Mouse (Mus musculus) heart, embryonic 13.5 days (tissue): ENCODE measurements at regions not wholly inside any gene's neighbourhood (a gene's known extent, or its start where the extent isn't known, plus 50 kb on each side); places are given as distances from the start of the nearest gene placed in this dataset.

ENCODE experiments used
- ATAC-seq: fragments of 200-750 bp; cut with Nextera tagmentation; 2 replicates; pipeline ENCODE4 v1.8.0; 2017; ENCODE audit warnings: moderate TSS enrichment; ENCODE audit not compliant: insufficient number of reproducible peaks, low FRiP score, low TSS enrichment; ENCODE audit errors: extremely low read depth
- H3K27ac ChIP-seq: fragments of 300-500 bp; sonication (generic); replicated peaks from 2 replicates; pipeline ENCODE4 v1.5.1; 2015; ENCODE audit warnings: moderate library complexity, mild to moderate bottlenecking, inconsistent platforms
- H3K27me3 ChIP-seq: fragments of 300-500 bp; sonication (generic); replicated peaks from 2 replicates; pipeline ENCODE4 v1.6.1; 2015; ENCODE audit warnings: mild to moderate bottlenecking, inconsistent platforms
- H3K36me3 ChIP-seq: fragments of 300-500 bp; sonication (generic); 2 replicates; pipeline ENCODE4 v1.6.1; 2015; ENCODE audit warnings: mild to moderate bottlenecking, inconsistent platforms
- H3K4me1 ChIP-seq: fragments of 300-500 bp; sonication (generic); 2 replicates; pipeline ENCODE4 v1.6.1; 2015; ENCODE audit warnings: inconsistent platforms
- H3K4me2 ChIP-seq: fragments of 300-500 bp; sonication (generic); 2 replicates; pipeline ENCODE4 v1.6.1; 2015; ENCODE audit warnings: inconsistent platforms, mild to moderate bottlenecking, moderate library complexity
- H3K4me3 ChIP-seq: fragments of 300-500 bp; sonication (generic); 2 replicates; pipeline ENCODE4 v1.5.1; 2015; ENCODE audit warnings: moderate library complexity, mild to moderate bottlenecking, inconsistent platforms
- H3K9ac ChIP-seq: fragments of 300-500 bp; sonication (generic); 2 replicates; pipeline ENCODE4 v1.6.1; 2015; ENCODE audit warnings: inconsistent platforms, mild to moderate bottlenecking, moderate library complexity
- H3K9me3 ChIP-seq: fragments of 300-500 bp; sonication (generic); 2 replicates; pipeline ENCODE4 v1.6.1; 2016; ENCODE audit warnings: inconsistent platforms
- WGBS: fragments of 180-500 bp; shearing (Covaris S2); methylation state at CpG from one replicate; pipeline ENCODE4 v1.1.7; 2015; ENCODE audit warnings: mixed read lengths; 5-methylcytosine and 5-hydroxymethylcytosine counted together

GRCm38 (mm10) chr13:63980012-63980691 is 108.9 kb downstream of the Hsd17b3 start:
- Histone ChIP-seq H3K9ac (no peak overlapping the region), H3K27me3 (peaks cover 10% of the 10 kb centered on the region), H3K9me3 (no peaks in the 10 kb centered on the region), H3K4me2 (no peak overlapping the region), H3K4me3 (no peak overlapping the region), H3K4me1 (peaks cover 23% of the 10 kb centered on the region), H3K36me3 (no peaks in the 10 kb centered on the region), H3K27ac (no peak overlapping the region)
- no peak for ATAC-seq
- WGBS, result 27% methylated on average over 7 of the region's 7 CpGs

- 28% methylated on average over 1 of the region's 1 CpGs for WGBS
- H3K36me3 ChIP-seq, result no peaks in the 10 kb centered on the region
- ATAC-seq, result no peak
- H3K27ac ChIP-seq, result no peak overlapping the region
- H3K9ac ChIP-seq, result no peak overlapping the region
- no peaks in the 10 kb centered on the region for H3K9me3 ChIP-seq
- H3K4me3 ChIP-seq, result no peak overlapping the region
- H3K4me1 ChIP-seq, result peaks cover 18% of the 10 kb centered on the region
- H3K27me3 ChIP-seq, result peaks cover 10% of the 10 kb centered on the region
- no peak overlapping the region for H3K4me2 ChIP-seq
These were observed 109.4 kb downstream of the Hsd17b3 start for GRCm38 (mm10) chr13:63979581-63979980.

GRCm38 (mm10) chr13:63969907-63970306 is 119.1 kb downstream of the Hsd17b3 start:
- Histone ChIP-seq H3K4me1 (no peaks in the 10 kb centered on the region), H3K4me3 (no peak overlapping the region), H3K4me2 (no peak overlapping the region), H3K27me3 (no peaks in the 10 kb centered on the region), H3K36me3 (no peaks in the 10 kb centered on the region), H3K9me3 (no peaks in the 10 kb centered on the region), H3K27ac (no peak overlapping the region), H3K9ac (no peak overlapping the region)
- 58% methylated on average over 2 of the region's 2 CpGs for WGBS
- ATAC-seq, result no peak

- WGBS, result 77% methylated on average over 3 of the region's 3 CpGs
- no peak overlapping the region for H3K4me2 ChIP-seq
- no peak overlapping the region for H3K9ac ChIP-seq
- H3K27ac ChIP-seq, result no peak overlapping the region
- H3K4me3 ChIP-seq, result no peak overlapping the region
- H3K9me3 ChIP-seq, result no peaks in the 10 kb centered on the region
- H3K27me3 ChIP-seq, result no peaks in the 10 kb centered on the region
- H3K4me1 ChIP-seq, result no peaks in the 10 kb centered on the region
- H3K36me3 ChIP-seq, result no peaks in the 10 kb centered on the region
- no peak for ATAC-seq
These were observed 120.4 kb downstream of the Hsd17b3 start for GRCm38 (mm10) chr13:63968623-63969022.

GRCm38 (mm10) chr13:63957098-63957497 is 131.9 kb downstream of the Hsd17b3 start:
- Histone ChIP-seq H3K4me2 (no peak overlapping the region), H3K27ac (no peak overlapping the region), H3K4me1 (no peaks in the 10 kb centered on the region), H3K9ac (no peak overlapping the region), H3K9me3 (peaks cover 16% of the 10 kb centered on the region), H3K4me3 (no peak overlapping the region), H3K36me3 (no peaks in the 10 kb centered on the region), H3K27me3 (no peaks in the 10 kb centered on the region)
- no peak for ATAC-seq
- WGBS, result 52% methylated on average over 5 of the region's 5 CpGs

- Histone ChIP-seq H3K9me3 (peaks cover 10% of the 10 kb centered on the region), H3K4me2 (no peak overlapping the region), H3K4me1 (peaks cover 13% of the 10 kb centered on the region), H3K27me3 (no peaks in the 10 kb centered on the region), H3K9ac (no peak overlapping the region), H3K4me3 (no peak overlapping the region), H3K27ac (no peak overlapping the region), H3K36me3 (no peaks in the 10 kb centered on the region)
- no peak for ATAC-seq
- 88% methylated on average over 2 of the region's 2 CpGs for WGBS
These were observed 134.7 kb downstream of the Hsd17b3 start for GRCm38 (mm10) chr13:63954305-63954704.

- Histone ChIP-seq H3K4me1 (peaks cover 13% of the 10 kb centered on the region), H3K36me3 (no peaks in the 10 kb centered on the region), H3K27me3 (no peaks in the 10 kb centered on the region), H3K9ac (no peak overlapping the region), H3K27ac (no peak overlapping the region), H3K9me3 (no peaks in the 10 kb centered on the region), H3K4me3 (no peak overlapping the region), H3K4me2 (no peak overlapping the region)
- WGBS, result 56% methylated on average over 9 of the region's 9 CpGs
- no peak for ATAC-seq
These were observed 136.9 kb downstream of the Hsd17b3 start for GRCm38 (mm10) chr13:63951922-63952734.

GRCm38 (mm10) chr13:63951136-63951535 is 136.1 kb downstream of the Ercc6l2 start:
- no peak for ATAC-seq
- WGBS, result 57% methylated on average over 8 of the region's 8 CpGs
- Histone ChIP-seq H3K27ac (no peak overlapping the region), H3K27me3 (no peaks in the 10 kb centered on the region), H3K36me3 (no peaks in the 10 kb centered on the region), H3K4me1 (peaks cover 13% of the 10 kb centered on the region), H3K4me3 (no peak overlapping the region), H3K4me2 (no peak overlapping the region), H3K9me3 (no peaks in the 10 kb centered on the region), H3K9ac (no peak overlapping the region)
